ENCODE assay signal across 13 mouse cellular contexts in the genomic region with DNA sequence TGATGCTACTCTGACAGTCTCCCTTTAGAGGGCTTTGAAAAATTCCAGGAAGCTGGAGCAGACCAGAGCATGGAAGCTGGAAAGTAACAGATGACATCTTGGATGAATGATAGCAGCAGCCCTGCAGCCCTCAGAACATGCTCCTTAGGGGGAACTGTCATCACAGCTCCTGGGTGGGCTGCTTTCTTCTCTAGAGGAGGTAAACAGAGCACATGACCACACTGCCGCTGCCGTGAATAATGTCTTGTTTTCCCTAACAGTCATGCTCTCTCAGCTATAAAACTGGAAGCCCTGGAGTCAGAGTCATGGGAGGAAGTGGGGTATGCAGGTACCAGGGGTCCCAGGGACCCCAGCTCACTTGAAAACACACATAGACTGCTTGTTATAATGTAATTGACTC. TPM values are rescaled to one million over a fixed set of nuclear protein-coding genes. Genes with fewer than 3 reads are reported as not detected.
DNase-seq lines count a peak whose midpoint lies in the region; ATAC-seq and TF ChIP-seq lines count a peak whose summit lies in the region.
"Had no signal": no experiment of that assay in that cellular context is flagged by ENCODE, and none has a peak within 500 bp of the region (broad histone marks: within the 10 kb centered on the region; RNA-seq: fewer than 3 reads in every experiment).

No protein-coding gene starts in this region.

- 0 out of 2 replicates have a peak overlapping the region, but pooled peaks have one; percentile 3 for H3K4me2 ChIP-seq in heart, embryonic 13.5 days
- H3K4me2 ChIP-seq in lung, embryonic 15.5 days, result no peak overlapping the region
- no peak overlapping the region for H3K4me2 ChIP-seq in lung, postnatal 0 days (replicated peaks; ENCODE audit: low read depth, low read length)
- no peak overlapping the region for H3K4me2 ChIP-seq in embryonic facial prominence, embryonic 13.5 days
- no peak overlapping the region for H3K4me2 ChIP-seq in midbrain, postnatal 0 days (ENCODE audit: low read depth, low read length, poor library complexity, severe bottlenecking)
- H3K4me2 ChIP-seq: liver, embryonic 13.5 days had no signal

- no peak overlapping the region for H3K4me3 ChIP-seq in heart, embryonic 13.5 days
- H3K4me3 ChIP-seq in lung, embryonic 15.5 days, result no peak overlapping the region
- H3K4me3 ChIP-seq in lung, postnatal 0 days (ENCODE audit: low read depth, low read length), result no peak overlapping the region
- no peak overlapping the region for H3K4me3 ChIP-seq in embryonic facial prominence, embryonic 13.5 days
- H3K4me3 ChIP-seq in midbrain, postnatal 0 days (ENCODE audit: low read depth, low read length), result no peak overlapping the region
- H3K4me3 ChIP-seq: heart, adult 2 months; layer of hippocampus, adult 2 months; liver, embryonic 13.5 days; megakaryocyte, embryonic 14.5 days had no signal

- H3K27me3 ChIP-seq in heart, embryonic 13.5 days (replicated peaks), result peaks cover 27% of the 10 kb centered on the region
- H3K27me3 ChIP-seq in lung, embryonic 15.5 days, result no peaks in the 10 kb centered on the region
- H3K27me3 ChIP-seq in lung, postnatal 0 days (replicated peaks; ENCODE audit: insufficient read depth, low read length), result no peaks in the 10 kb centered on the region
- H3K27me3 ChIP-seq in embryonic facial prominence, embryonic 13.5 days, result peaks cover 20% of the 10 kb centered on the region
- no peaks in the 10 kb centered on the region for H3K27me3 ChIP-seq in midbrain, postnatal 0 days (ENCODE audit: insufficient read depth, low read length)
- H3K27me3 ChIP-seq: liver, embryonic 13.5 days had no signal

- H3K9ac ChIP-seq in heart, embryonic 13.5 days, result 0 out of 2 replicates have a peak overlapping the region, but pooled peaks have one; percentile 21
- no peak overlapping the region for H3K9ac ChIP-seq in lung, embryonic 15.5 days
- no peak overlapping the region for H3K9ac ChIP-seq in lung, postnatal 0 days (replicated peaks; ENCODE audit: low read depth)
- peak overlapping the region; percentile 32; the same call in 1 of the 2 replicates for H3K9ac ChIP-seq in embryonic facial prominence, embryonic 13.5 days
- H3K9ac ChIP-seq in midbrain, postnatal 0 days (replicated peaks; ENCODE audit: low read length, poor library complexity, severe bottlenecking), result no peak overlapping the region
- H3K9ac ChIP-seq: liver, embryonic 13.5 days had no signal

- H3K4me1 ChIP-seq in heart, embryonic 13.5 days, result peaks cover 38% of the 10 kb centered on the region
- H3K4me1 ChIP-seq in lung, embryonic 15.5 days, result peaks cover 45% of the 10 kb centered on the region
- H3K4me1 ChIP-seq in lung, postnatal 0 days (ENCODE audit: insufficient read depth, low read depth, low read length), result 0 out of 2 replicates have a peak, but pooled peaks cover 3% of the 10 kb centered on the region
- H3K4me1 ChIP-seq in embryonic facial prominence, embryonic 13.5 days, result peaks cover 26% of the 10 kb centered on the region
- peaks cover 19% of the 10 kb centered on the region for H3K4me1 ChIP-seq in midbrain, postnatal 0 days (ENCODE audit: insufficient read depth, low read length)

- WGBS in heart, embryonic 13.5 days, result 3% methylated on average over 2 of the region's 2 CpGs
- 3% methylated on average over 2 of the region's 2 CpGs for WGBS in lung, embryonic 15.5 days
- 3% methylated on average over 2 of the region's 2 CpGs for WGBS in lung, postnatal 0 days
- WGBS in embryonic facial prominence, embryonic 13.5 days, result 3% methylated on average over 2 of the region's 2 CpGs
- WGBS in midbrain, postnatal 0 days, result 7% methylated on average over 2 of the region's 2 CpGs

- no peak for TF ChIP-seq EP300 in lung, postnatal 0 days (IDR thresholded peaks at IDR 0.05)

- no peak for TF ChIP-seq CTCF in lung, postnatal 0 days (IDR thresholded peaks at IDR 0.05)
- no peak for TF ChIP-seq CTCF in midbrain, postnatal 0 days (IDR thresholded peaks at IDR 0.05)

- DNase-seq in heart, adult 9 months (ENCODE audit: low spot score in 2 of 2), result no peak
- DNase-seq in lung, postnatal 0 days (ENCODE audit: low spot score), result no peak
- DNase-seq in midbrain, postnatal 0 days (ENCODE audit: low spot score), result peak; percentile 24
- no peak for DNase-seq in spleen, postnatal 36 days (ENCODE audit: low spot score in 2 of 2)
- no peak for DNase-seq in thymus, postnatal 0 days (ENCODE audit: low spot score)
- DNase-seq: liver, embryonic 13.5 days had no signal

- 0 out of 2 replicates have a peak overlapping the region, but pooled peaks have one; percentile 20 for H3K27ac ChIP-seq in heart, embryonic 13.5 days (replicated peaks)
- peak overlapping the region; percentile 27 for H3K27ac ChIP-seq in lung, embryonic 15.5 days
- no peak overlapping the region for H3K27ac ChIP-seq in lung, postnatal 0 days (ENCODE audit: low read length)
- H3K27ac ChIP-seq in embryonic facial prominence, embryonic 13.5 days, result no peak overlapping the region
- H3K27ac ChIP-seq in midbrain, postnatal 0 days (ENCODE audit: low read depth, low read length), result no peak overlapping the region
- H3K27ac ChIP-seq: heart, adult 2 months; layer of hippocampus, adult 2 months; liver, embryonic 13.5 days had no signal

- no peaks in the 10 kb centered on the region for H3K9me3 ChIP-seq in heart, embryonic 13.5 days
- no peaks in the 10 kb centered on the region for H3K9me3 ChIP-seq in lung, embryonic 15.5 days
- no peaks in the 10 kb centered on the region for H3K9me3 ChIP-seq in lung, postnatal 0 days (ENCODE audit: low read length)
- H3K9me3 ChIP-seq in embryonic facial prominence, embryonic 13.5 days, result no peaks in the 10 kb centered on the region
- H3K9me3 ChIP-seq in midbrain, postnatal 0 days (ENCODE audit: low read length), result no peaks in the 10 kb centered on the region
- H3K9me3 ChIP-seq: liver, embryonic 13.5 days; megakaryocyte, embryonic 14.5 days had no signal

- ATAC-seq in heart, embryonic 13.5 days (ENCODE audit: extremely low read depth, insufficient number of reproducible peaks, low FRiP score, low TSS enrichment), result no peak
- ATAC-seq in lung, embryonic 15.5 days (ENCODE audit: borderline replicate concordance, extremely low read depth, low FRiP score, low TSS enrichment), result no peak
- no peak for ATAC-seq in lung, postnatal 0 days
- no peak for ATAC-seq in embryonic facial prominence, embryonic 13.5 days (ENCODE audit: insufficient number of reproducible peaks, insufficient read depth, low FRiP score, low TSS enrichment, low read depth)
- ATAC-seq in midbrain, postnatal 0 days (ENCODE audit: low FRiP score), result no peak

- no peaks in the 10 kb centered on the region for H3K36me3 ChIP-seq in heart, embryonic 13.5 days
- no peaks in the 10 kb centered on the region for H3K36me3 ChIP-seq in lung, embryonic 15.5 days
- no peaks in the 10 kb centered on the region for H3K36me3 ChIP-seq in lung, postnatal 0 days (ENCODE audit: insufficient read depth, low read length)
- no peaks in the 10 kb centered on the region for H3K36me3 ChIP-seq in embryonic facial prominence, embryonic 13.5 days
- H3K36me3 ChIP-seq in midbrain, postnatal 0 days (ENCODE audit: insufficient read depth, low read length), result no peaks in the 10 kb centered on the region
- H3K36me3 ChIP-seq: liver, embryonic 13.5 days had no signal

RNA-seq across cellular contexts. Expression of gene Camk1g, which starts 49.1 kb away (rescaled TPM):
- 7.5 and 8.3 TPM in 2 replicates for polyA plus RNA-seq in heart, embryonic 13.5 days (2015; fragmentation: Nextera tagmentation; extraction: Ambion mirVana)
- polyA plus RNA-seq in lung, embryonic 15.5 days (2015; fragmentation: Nextera tagmentation; extraction: Ambion mirVana), result 36.8 and 38.8 TPM in 2 replicates
- 14.4 and 15.9 TPM in 2 replicates for polyA plus RNA-seq in lung, postnatal 0 days (2015; fragmentation: Nextera tagmentation; extraction: Ambion mirVana)
- 22.9 and 23.7 TPM in 2 replicates for polyA plus RNA-seq in embryonic facial prominence, embryonic 13.5 days (2015; fragmentation: Nextera tagmentation; extraction: Ambion mirVana)
- 48.1 and 54.7 TPM in 2 replicates for total RNA-seq in midbrain, postnatal 0 days (2014; rRNA removed)
- 46.6 and 50.3 TPM in 2 replicates for polyA plus RNA-seq in midbrain, postnatal 0 days (2015; fragmentation: Nextera tagmentation; extraction: Ambion mirVana)
- polyA plus RNA-seq in thymus, postnatal 0 days (2015; fragmentation: Nextera tagmentation; extraction: Ambion mirVana), result 1.0 and 2.6 TPM in 2 replicates
- total RNA-seq: MEL had no signal

Comparison
In these comparisons a context has a peak if more than half of its experiments do, and no peak if none do; other contexts are left out.
1. H3K27ac ChIP-seq: peak in heart, embryonic 13.5 days (single experiment) and lung, embryonic 15.5 days (single experiment); none in lung, postnatal 0 days (single experiment), embryonic facial prominence, embryonic 13.5 days (single experiment) and midbrain, postnatal 0 days (single experiment).
2. H3K9ac ChIP-seq: peak in heart, embryonic 13.5 days (single experiment) and embryonic facial prominence, embryonic 13.5 days (single experiment); none in lung, embryonic 15.5 days (single experiment), lung, postnatal 0 days (single experiment) and midbrain, postnatal 0 days (single experiment).